Mouse (Mus musculus): ENCODE measurements around the gene Atp6v0d1. TPM values are rescaled to one million over a fixed set of nuclear protein-coding genes. Genes with fewer than 3 reads are reported as not detected.
A peak's percentile ranks its signal among the peaks of the same experiment; 100 is the strongest.

Atp6v0d1 gene
- polyA plus RNA-seq, 1 experiment from 2014 or later, result 119 TPM

- WGBS, result 40% methylated on average over 2 of the region's 2 CpGs
- DNase-seq (ENCODE audit: low spot score), result peak; percentile 39
- peak overlapping the region; percentile 68 for H3K27ac ChIP-seq
These were observed 57.1 kb downstream of the Atp6v0d1 start for GRCm38 (mm10) chr8:105508758-105509157.

GRCm38 (mm10) chr8:105506977-105507376 lies 58.9 kb downstream of the Atp6v0d1 start:
- WGBS, result 79% methylated on average over 6 of the region's 6 CpGs
- no peak overlapping the region for H3K27ac ChIP-seq

More at GRCm38 (mm10) chr8:105508758-105509157, 57.1 kb downstream of the Atp6v0d1 start:
- Histone ChIP-seq H3K4me1 (replicated peaks) (peaks cover 23% of the 10 kb centered on the region), H3K27me3 (ENCODE audit: insufficient read depth, poor library complexity, severe bottlenecking) (no peaks in the 10 kb centered on the region), H3K4me3 (no peak overlapping the region), H3K9me3 (no peaks in the 10 kb centered on the region), H3K36me3 (no peaks in the 10 kb centered on the region)

GRCm38 (mm10) chr8:105504617-105505016 lies 61.2 kb downstream of the Atp6v0d1 start:
- Histone ChIP-seq H3K4me3 (no peak overlapping the region), H3K36me3 (no peaks in the 10 kb centered on the region), H3K27me3 (ENCODE audit: insufficient read depth, poor library complexity, severe bottlenecking) (no peaks in the 10 kb centered on the region), H3K9me3 (no peaks in the 10 kb centered on the region), H3K27ac (0 out of 2 replicates have a peak overlapping the region, but pooled peaks have one; percentile 50), H3K4me1 (replicated peaks) (peaks cover 18% of the 10 kb centered on the region)
- no peak for DNase-seq (ENCODE audit: low spot score)
- 93% methylated on average over 3 of the region's 3 CpGs for WGBS

More at GRCm38 (mm10) chr8:105506977-105507376, 58.9 kb downstream of the Atp6v0d1 start:
- H3K4me1 ChIP-seq (replicated peaks), result peaks cover 27% of the 10 kb centered on the region
- no peak overlapping the region for H3K4me3 ChIP-seq
- H3K27me3 ChIP-seq (ENCODE audit: insufficient read depth, poor library complexity, severe bottlenecking), result no peaks in the 10 kb centered on the region
- no peaks in the 10 kb centered on the region for H3K9me3 ChIP-seq
- DNase-seq (ENCODE audit: low spot score), result no peak
- H3K36me3 ChIP-seq, result no peaks in the 10 kb centered on the region

GRCm38 (mm10) chr8:105499787-105500186 lies 66.1 kb downstream of the Atp6v0d1 start:
- Histone ChIP-seq H3K9me3 (no peaks in the 10 kb centered on the region), H3K27ac (no peak overlapping the region), H3K27me3 (ENCODE audit: insufficient read depth, poor library complexity, severe bottlenecking) (no peaks in the 10 kb centered on the region), H3K4me3 (no peak overlapping the region), H3K4me1 (replicated peaks) (peaks cover 29% of the 10 kb centered on the region), H3K36me3 (no peaks in the 10 kb centered on the region)
- WGBS, result 69% methylated on average over 12 of the region's 12 CpGs
- no peak for DNase-seq (ENCODE audit: low spot score)

GRCm38 (mm10) chr8:105496439-105497180 lies 69.2 kb downstream of the Atp6v0d1 start, which contains the start of gene Zdhhc1:
Zdhhc1 (minus strand) TSS chr8:105496902.
- H3K27me3 ChIP-seq (ENCODE audit: insufficient read depth, poor library complexity, severe bottlenecking), result no peaks in the 10 kb centered on the region
- H3K9me3 ChIP-seq, result no peaks in the 10 kb centered on the region
- no peaks in the 10 kb centered on the region for H3K36me3 ChIP-seq
- under 1% methylated on average over 68 of the region's 68 CpGs for WGBS
- H3K27ac ChIP-seq, result peak within 1 kb of the TSS; percentile 90
- peak within 1 kb of the TSS; percentile 90 for H3K4me3 ChIP-seq
- peak; percentile 93 for DNase-seq (ENCODE audit: low spot score)
- H3K4me1 ChIP-seq (replicated peaks), result peaks cover 33% of the 10 kb centered on the region

DNA sequence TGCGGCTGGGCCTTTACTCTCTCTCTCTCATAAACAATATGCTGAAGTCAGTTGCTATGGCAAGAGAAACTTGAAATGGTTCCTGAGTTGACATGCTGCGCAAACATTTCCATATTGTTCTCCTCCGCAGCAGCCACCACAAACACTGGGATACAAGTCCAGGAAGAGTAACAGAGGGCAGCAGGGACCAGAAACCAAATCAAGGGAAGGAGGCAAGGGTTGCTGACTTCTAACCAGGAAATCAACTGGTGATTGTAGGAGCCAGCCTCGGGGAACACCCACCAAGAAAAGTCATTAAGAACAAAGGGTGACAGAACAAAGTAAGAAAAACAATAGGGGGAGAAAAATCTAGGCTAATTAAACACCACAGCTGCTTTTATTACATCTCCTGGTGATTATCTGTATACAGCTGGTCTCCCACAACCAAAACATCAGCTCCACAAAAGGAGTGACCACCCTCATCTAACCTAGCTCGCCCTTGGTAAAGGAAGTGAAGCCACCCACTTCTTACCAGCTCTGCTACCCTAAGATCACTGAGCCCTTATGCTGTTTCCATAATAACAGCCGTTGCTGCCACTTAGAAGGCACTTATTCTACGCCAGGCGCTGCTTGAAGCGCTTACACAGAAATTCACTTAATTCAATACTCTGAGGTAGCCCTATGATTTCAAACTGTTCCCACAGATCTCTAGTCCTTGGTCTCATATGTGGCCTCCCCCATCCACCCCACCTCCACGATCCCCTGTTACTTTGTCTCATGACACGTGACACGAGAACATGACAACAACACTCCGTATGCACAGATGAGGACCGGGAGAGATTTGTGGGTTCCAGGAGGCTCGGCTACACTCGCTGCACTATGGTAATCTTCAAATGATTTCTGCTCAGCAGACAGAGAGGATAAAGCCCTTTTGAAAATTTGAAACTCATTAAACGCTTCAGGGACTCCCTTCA lies 70.2 kb downstream of the Atp6v0d1 start:
- Histone ChIP-seq H3K9me3 (no peaks in the 10 kb centered on the region), H3K4me1 (replicated peaks) (peaks cover 33% of the 10 kb centered on the region), H3K27me3 (ENCODE audit: insufficient read depth, poor library complexity, severe bottlenecking) (no peaks in the 10 kb centered on the region), H3K27ac (no peak overlapping the region), H3K36me3 (no peaks in the 10 kb centered on the region), H3K4me3 (peak overlapping the region; percentile 90)
- 40% methylated on average over 17 of the region's 17 CpGs for WGBS
- DNase-seq (ENCODE audit: low spot score), result peak; percentile 18

DNA sequence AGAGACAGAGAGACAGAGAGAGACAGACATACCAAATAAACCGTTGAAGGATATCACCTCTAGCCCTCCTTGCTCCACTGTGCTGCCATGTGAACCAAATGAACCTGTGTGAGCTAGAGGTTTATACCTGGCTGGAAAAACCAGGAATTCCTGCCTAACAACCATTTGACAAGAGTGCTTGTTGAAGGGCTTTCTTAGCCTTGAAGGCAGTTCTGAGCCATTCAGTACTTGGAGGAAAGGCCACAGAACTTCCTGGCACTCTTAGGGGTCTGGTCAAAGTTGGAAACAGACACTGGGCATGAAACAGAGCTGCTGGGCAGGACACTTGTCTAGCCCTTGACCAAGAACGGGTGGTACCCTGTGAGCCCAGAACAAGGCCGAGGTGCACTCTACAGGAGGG lies 71.3 kb downstream of the Atp6v0d1 start:
- H3K36me3 ChIP-seq, result no peaks in the 10 kb centered on the region
- 83% methylated on average over 3 of the region's 3 CpGs for WGBS

GRCm38 (mm10) chr8:105493495-105493894 lies 72.4 kb downstream of the Atp6v0d1 start:
- Histone ChIP-seq H3K27ac (no peak overlapping the region), H3K9me3 (no peaks in the 10 kb centered on the region), H3K4me3 (no peak overlapping the region), H3K4me1 (replicated peaks) (peaks cover 33% of the 10 kb centered on the region), H3K27me3 (ENCODE audit: insufficient read depth, poor library complexity, severe bottlenecking) (no peaks in the 10 kb centered on the region), H3K36me3 (no peaks in the 10 kb centered on the region)
- DNase-seq (ENCODE audit: low spot score), result no peak
- 48% methylated on average over 3 of the region's 3 CpGs for WGBS

More for the DNA sequence above, 71.3 kb downstream of the Atp6v0d1 start:
- H3K9me3 ChIP-seq, result no peaks in the 10 kb centered on the region
- DNase-seq (ENCODE audit: low spot score), result no peak
- peaks cover 33% of the 10 kb centered on the region for H3K4me1 ChIP-seq (replicated peaks)
- no peak overlapping the region for H3K4me3 ChIP-seq
- H3K27ac ChIP-seq, result no peak overlapping the region
- no peaks in the 10 kb centered on the region for H3K27me3 ChIP-seq (ENCODE audit: insufficient read depth, poor library complexity, severe bottlenecking)

GRCm38 (mm10) chr8:105489281-105489680 lies 76.6 kb downstream of the Atp6v0d1 start:
- Histone ChIP-seq H3K27me3 (ENCODE audit: insufficient read depth, poor library complexity, severe bottlenecking) (no peaks in the 10 kb centered on the region), H3K4me3 (no peak overlapping the region), H3K36me3 (no peaks in the 10 kb centered on the region), H3K4me1 (replicated peaks) (peaks cover 15% of the 10 kb centered on the region), H3K9me3 (no peaks in the 10 kb centered on the region), H3K27ac (no peak overlapping the region)
- no peak for DNase-seq (ENCODE audit: low spot score)
- WGBS, result 59% methylated on average over 1 of the region's 1 CpGs

GRCm38 (mm10) chr8:105488082-105488481 lies 77.8 kb downstream of the Atp6v0d1 start:
- Histone ChIP-seq H3K4me1 (replicated peaks) (peaks cover 27% of the 10 kb centered on the region), H3K4me3 (no peak overlapping the region), H3K27ac (no peak overlapping the region), H3K27me3 (ENCODE audit: insufficient read depth, poor library complexity, severe bottlenecking) (no peaks in the 10 kb centered on the region), H3K36me3 (no peaks in the 10 kb centered on the region), H3K9me3 (no peaks in the 10 kb centered on the region)
- WGBS, result 81% methylated on average over 3 of the region's 3 CpGs
- no peak for DNase-seq (ENCODE audit: low spot score)

DNA sequence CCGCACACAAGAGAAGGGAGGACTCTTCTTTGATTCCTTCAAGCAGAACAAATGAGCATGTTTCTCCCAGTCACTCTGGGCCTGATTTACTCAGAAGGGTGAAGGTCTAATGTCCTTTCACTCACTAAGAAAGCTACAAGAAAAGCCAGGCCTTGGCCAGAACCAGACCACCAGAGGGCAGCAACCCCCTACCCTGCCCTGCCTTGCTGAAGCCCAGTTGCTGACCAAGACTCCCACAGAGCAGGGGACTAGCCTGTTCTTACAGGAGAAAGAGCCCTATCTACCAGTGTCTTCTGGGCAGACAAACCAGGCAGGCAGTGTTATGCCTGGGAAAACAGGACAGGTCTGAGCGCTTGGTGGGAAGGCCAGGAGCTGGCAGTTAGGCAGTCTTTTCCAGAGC lies 81.5 kb downstream of the Atp6v0d1 start:
- no peaks in the 10 kb centered on the region for H3K9me3 ChIP-seq
- DNase-seq (ENCODE audit: low spot score), result peak; percentile 83
- H3K4me3 ChIP-seq, result no peak overlapping the region
- 12% methylated on average over 2 of the region's 2 CpGs for WGBS
- H3K4me1 ChIP-seq (replicated peaks), result peaks cover 35% of the 10 kb centered on the region
- no peaks in the 10 kb centered on the region for H3K36me3 ChIP-seq
- H3K27me3 ChIP-seq (ENCODE audit: insufficient read depth, poor library complexity, severe bottlenecking), result no peaks in the 10 kb centered on the region
- peak overlapping the region; percentile 10 for H3K27ac ChIP-seq

- H3K9me3 ChIP-seq, result no peaks in the 10 kb centered on the region
- 35% methylated on average over 3 of the region's 3 CpGs for WGBS
- H3K4me1 ChIP-seq (replicated peaks), result peaks cover 35% of the 10 kb centered on the region
- H3K27ac ChIP-seq, result peak overlapping the region; percentile 10
- H3K4me3 ChIP-seq, result no peak overlapping the region
- DNase-seq (ENCODE audit: low spot score), result no peak
- no peaks in the 10 kb centered on the region for H3K27me3 ChIP-seq (ENCODE audit: insufficient read depth, poor library complexity, severe bottlenecking)
- H3K36me3 ChIP-seq, result no peaks in the 10 kb centered on the region
These were observed 81.8 kb downstream of the Atp6v0d1 start for GRCm38 (mm10) chr8:105484030-105484368.
